Mouse (Mus musculus) spleen, postnatal 10 days (tissue): ENCODE measurements around the gene Rabl6.

ENCODE experiments used
- DNase-seq, 2 experiments: peaks; one replicate each; pipeline ENCODE4 v3.0.0; 2021 to 2022; ENCODE audit warnings: low spot score in 2 of 2

Gene Rabl6

DNA sequence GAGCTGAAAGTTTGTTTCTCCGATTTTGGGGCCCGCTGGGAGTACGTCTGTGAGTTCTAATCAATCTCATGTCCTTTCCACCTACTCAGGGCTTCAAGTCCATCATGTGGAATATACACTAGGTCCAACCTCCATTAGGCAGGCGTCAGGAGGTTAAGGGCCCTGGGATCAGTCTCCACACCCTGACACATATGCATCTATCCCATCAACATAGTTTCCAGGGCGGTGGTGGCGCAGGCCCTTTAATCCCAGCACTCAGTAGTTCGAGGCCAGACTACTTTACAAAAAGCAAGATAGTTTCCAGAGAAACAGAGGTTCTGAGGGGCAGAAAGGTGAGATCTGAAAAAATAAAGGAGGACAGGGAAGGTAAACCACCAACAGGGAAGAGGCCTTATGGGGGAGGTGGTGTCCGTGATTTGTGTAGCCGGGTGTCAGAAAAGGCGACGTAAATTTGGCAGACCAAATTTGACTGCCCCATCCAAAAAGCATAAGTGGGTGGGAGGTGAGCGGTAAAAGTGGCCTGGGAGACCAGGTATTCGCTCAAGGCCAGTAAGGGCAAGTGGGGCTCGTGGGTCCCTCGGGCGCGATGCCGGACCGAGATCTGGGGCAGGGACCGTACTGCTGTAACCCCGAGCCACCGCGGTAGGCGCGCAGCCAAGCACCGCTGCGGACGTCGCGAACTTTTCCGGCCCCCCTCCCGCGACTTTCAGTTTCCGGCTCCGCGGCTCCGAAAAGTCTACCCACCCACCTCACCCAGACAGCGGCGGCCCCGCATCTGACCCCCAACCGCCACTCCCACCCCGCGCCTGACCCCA is 62.1 kb downstream of the Rabl6 start:
- DNase-seq = peak in 1 of 2 experiments; percentile 30

DNA sequence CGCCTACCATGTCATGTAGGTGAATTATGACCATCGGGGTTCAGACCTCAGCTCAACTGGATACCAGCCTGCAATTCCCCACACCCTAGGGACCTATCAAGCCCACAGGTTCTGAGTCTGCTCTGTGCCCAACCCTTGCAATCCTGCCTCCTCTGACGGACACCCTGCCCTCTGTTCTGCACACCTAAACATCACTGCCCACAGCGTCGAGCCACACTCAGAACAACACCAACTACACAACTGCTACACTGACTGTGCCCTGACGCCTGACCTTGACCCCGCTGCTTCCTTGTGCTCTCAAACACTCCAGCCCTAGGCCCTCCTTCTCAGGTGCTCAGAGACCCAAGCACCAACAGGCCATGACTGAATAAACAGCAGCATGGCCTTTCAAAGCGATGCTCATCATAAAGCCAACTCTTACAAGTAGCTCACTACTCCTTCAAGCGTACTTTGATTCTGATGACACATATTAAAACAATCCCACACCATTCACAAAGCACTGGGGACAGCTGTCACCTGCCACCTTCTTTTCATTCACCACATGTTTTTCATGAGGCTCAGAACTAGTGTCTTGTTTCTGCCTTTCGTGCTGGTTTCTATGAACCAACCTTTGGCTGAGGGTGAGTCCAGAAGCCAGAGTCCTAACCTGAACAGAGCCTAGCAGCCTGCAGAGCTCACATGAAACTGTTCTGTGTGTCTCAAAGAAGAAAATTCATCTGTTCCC is 66.5 kb downstream of the Rabl6 start:
- no peak for DNase-seq

DNA sequence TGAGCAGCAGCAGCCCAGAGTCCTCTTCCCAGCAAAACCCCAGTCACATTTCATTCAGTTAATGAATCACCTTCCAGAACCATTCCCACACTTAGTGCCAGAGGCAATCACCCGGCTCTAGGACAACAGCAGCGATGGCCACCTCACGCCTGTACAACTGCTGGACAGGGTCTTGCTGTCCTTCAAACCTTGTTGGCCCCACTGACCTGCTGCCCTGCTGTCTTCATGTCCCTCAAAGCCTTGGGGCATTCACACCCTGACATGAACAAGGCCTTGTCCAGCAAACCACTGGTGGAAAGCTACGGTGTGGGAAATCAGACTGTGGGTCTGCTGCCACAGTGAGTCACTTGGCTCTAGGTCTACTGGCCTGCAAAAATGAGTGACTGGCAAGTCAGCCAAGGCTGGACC is 67.8 kb downstream of the Rabl6 start:
- no peak for DNase-seq

DNA sequence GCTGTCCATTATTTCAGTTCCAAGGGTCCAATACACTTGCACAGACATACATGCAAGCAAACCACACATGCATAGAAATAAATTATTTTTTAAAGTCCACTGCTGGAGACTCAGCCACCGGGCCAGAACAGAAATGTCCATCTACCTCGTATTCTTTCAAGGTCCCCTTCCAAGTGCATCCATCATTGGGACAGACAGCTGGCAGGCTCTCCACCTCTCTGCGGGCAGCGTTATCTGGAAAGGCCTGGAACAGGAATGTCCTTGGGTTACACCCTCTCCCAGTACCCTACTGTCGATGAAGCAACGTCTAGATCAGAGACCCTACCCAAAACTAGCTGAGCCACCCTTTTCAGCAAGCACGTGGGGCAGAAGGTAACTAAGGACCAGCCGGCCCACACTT is 71.8 kb downstream of the Rabl6 start:
- no peak for DNase-seq

DNA sequence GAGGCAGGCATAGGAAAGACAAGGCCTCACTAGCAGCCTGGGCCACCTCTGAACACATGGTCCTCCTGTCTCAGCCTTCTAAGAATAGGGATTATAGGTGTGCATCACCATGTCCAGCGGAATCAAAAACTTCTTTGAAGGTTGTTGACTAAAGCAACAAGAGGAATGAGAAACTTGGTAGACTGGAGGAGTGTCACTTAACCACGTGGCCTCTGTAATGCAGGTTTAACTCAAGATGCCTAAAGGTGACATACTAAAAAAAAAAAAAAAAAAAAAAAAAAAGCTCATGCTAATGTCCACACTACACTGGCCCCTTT is 73.5 kb downstream of the Rabl6 start:
- no peak for DNase-seq

DNA sequence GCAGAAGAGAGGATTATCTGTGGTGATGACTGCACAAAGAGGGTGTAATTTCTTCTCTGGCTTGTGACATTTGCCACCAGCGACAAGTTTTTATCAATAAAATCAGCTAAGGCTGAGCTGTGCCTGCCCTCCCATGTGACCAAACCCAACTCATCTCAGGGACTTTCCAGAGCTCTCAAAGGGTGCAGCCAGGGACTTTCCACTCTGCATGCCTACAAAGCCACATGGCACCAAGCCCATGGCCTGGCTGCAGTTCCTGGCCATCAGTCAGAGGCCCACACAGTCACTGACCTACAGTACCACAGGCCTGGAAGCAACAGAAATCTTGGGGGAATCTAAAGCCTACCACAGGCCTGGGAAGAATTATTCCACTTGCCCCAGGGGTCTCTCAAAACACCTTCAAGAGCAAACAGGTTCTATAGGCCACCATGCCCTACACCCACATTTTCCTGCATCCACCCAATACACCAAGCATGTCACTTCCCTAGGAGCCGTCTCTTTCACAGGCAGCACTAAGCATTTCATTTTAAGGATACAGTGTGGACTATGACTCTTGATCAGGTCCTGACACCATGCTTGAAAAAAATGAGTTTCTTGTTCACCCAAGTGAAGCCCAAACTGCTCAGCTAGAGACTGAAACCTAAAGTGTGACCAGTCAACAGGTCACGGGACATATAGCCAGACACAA is 74.0 kb downstream of the Rabl6 start:
- DNase-seq = peak in 1 of 2 experiments; percentile 64

DNA sequence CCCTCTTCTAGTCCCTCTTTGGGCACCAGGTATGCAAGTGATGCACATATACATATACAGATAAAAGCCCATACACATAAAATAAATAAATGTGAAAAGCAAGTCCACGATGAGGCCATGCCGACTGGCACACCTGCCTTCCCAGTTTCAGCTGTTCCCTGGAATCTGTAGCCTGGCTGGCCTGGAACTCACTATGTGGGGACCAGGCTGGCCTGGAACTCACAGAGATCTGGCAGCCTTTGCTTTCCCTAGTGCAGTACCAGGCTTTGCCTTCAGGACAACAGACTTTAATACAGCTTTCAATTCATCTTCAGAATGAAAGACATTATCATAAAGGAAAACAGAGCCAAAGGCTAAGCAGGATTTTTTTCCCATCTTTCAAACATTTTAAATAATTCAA is 74.6 kb downstream of the Rabl6 start:
- no peak for DNase-seq
